12 mouse cellular contexts compared by ENCODE assay signal in genomic region chr5:105690502-105691454, GRCm38 (mm10). TPM values are rescaled to one million over a fixed set of nuclear protein-coding genes. Genes with fewer than 3 reads are reported as not detected.
A peak's percentile ranks its signal among the peaks of the same experiment; 100 is the strongest.
DNase-seq lines count a peak whose midpoint lies in the region; ATAC-seq and TF ChIP-seq lines count a peak whose summit lies in the region.
"Had no signal": no experiment of that assay in that cellular context is flagged by ENCODE, and none has a peak within 500 bp of the region (broad histone marks: within the 10 kb centered on the region; RNA-seq: fewer than 3 reads in every experiment).

No protein-coding gene starts in this region.

- TF ChIP-seq POLR2A in small intestine, adult 2 months (IDR thresholded peaks at IDR 0.05; ENCODE audit: low read depth, low read length) = no peak

- ATAC-seq in heart, embryonic 16.5 days (replicated peaks; ENCODE audit: extremely low read depth, insufficient read depth, low FRiP score) = no peak
- ATAC-seq in heart, embryonic 12.5 days (ENCODE audit: insufficient number of reproducible peaks, low FRiP score) = no peak
- ATAC-seq in liver, embryonic 11.5 days (replicated peaks; ENCODE audit: low FRiP score) = peak; percentile 60
- ATAC-seq in liver, postnatal 0 days = no peak
- no peak for ATAC-seq in megakaryocyte progenitor cell, adult 5-6 weeks (replicated peaks; ENCODE audit: poor library complexity)
- ATAC-seq: CD4-positive, CD25-positive, alpha-beta regulatory T cell, adult 4 months; forebrain, embryonic 15.5 days had no signal

- no peaks in the 10 kb centered on the region for H3K36me3 ChIP-seq in heart, embryonic 16.5 days (ENCODE audit: control insufficient read depth, insufficient read depth)
- no peaks in the 10 kb centered on the region for H3K36me3 ChIP-seq in heart, embryonic 12.5 days
- H3K36me3 ChIP-seq in liver, embryonic 11.5 days (ENCODE audit: control insufficient read depth, insufficient read depth, low read length) = no peaks in the 10 kb centered on the region
- no peaks in the 10 kb centered on the region for H3K36me3 ChIP-seq in liver, postnatal 0 days (replicated peaks; ENCODE audit: insufficient read depth, low read length)
- no peaks in the 10 kb centered on the region for H3K36me3 ChIP-seq in small intestine, adult 2 months (ENCODE audit: control insufficient read depth, insufficient read depth, low read length)
- H3K36me3 ChIP-seq: forebrain, embryonic 15.5 days; hindbrain, embryonic 10.5 days; limb, embryonic 10.5 days; midbrain, embryonic 10.5 days had no signal

- H3K4me3 ChIP-seq in heart, embryonic 16.5 days (ENCODE audit: low read length) = no peak overlapping the region
- no peak overlapping the region for H3K4me3 ChIP-seq in heart, embryonic 12.5 days
- H3K4me3 ChIP-seq in liver, embryonic 11.5 days (ENCODE audit: low read depth, low read length) = no peak overlapping the region
- no peak overlapping the region for H3K4me3 ChIP-seq in liver, postnatal 0 days (ENCODE audit: low read depth, low read length)
- no peak overlapping the region for H3K4me3 ChIP-seq in small intestine, adult 2 months (ENCODE audit: low read depth, low read length)
- H3K4me3 ChIP-seq: forebrain, embryonic 15.5 days; hindbrain, embryonic 10.5 days; limb, embryonic 10.5 days; midbrain, embryonic 10.5 days had no signal

- H3K9ac ChIP-seq in heart, embryonic 16.5 days (ENCODE audit: low read length) = no peak overlapping the region
- no peak overlapping the region for H3K9ac ChIP-seq in heart, embryonic 12.5 days
- no peak overlapping the region for H3K9ac ChIP-seq in liver, embryonic 11.5 days (ENCODE audit: low read depth, low read length)
- H3K9ac ChIP-seq in liver, postnatal 0 days (replicated peaks) = no peak overlapping the region
- H3K9ac ChIP-seq: forebrain, embryonic 15.5 days had no signal

- TF ChIP-seq CTCF in liver, postnatal 0 days (IDR thresholded peaks at IDR 0.05; ENCODE audit: low read depth) = no peak
- TF ChIP-seq CTCF in small intestine, adult 2 months (IDR thresholded peaks at IDR 0.05; ENCODE audit: extremely low read depth, insufficient read length, insufficient replicate concordance, low read depth, low read length) = no peak

- no peaks in the 10 kb centered on the region for H3K9me3 ChIP-seq in heart, embryonic 16.5 days (replicated peaks; ENCODE audit: control insufficient read depth, low read length)
- H3K9me3 ChIP-seq in heart, embryonic 12.5 days (replicated peaks) = no peaks in the 10 kb centered on the region
- H3K9me3 ChIP-seq in liver, embryonic 11.5 days (ENCODE audit: control insufficient read depth, low read length) = no peaks in the 10 kb centered on the region
- no peaks in the 10 kb centered on the region for H3K9me3 ChIP-seq in liver, postnatal 0 days (ENCODE audit: low read length)
- H3K9me3 ChIP-seq: forebrain, embryonic 15.5 days; hindbrain, embryonic 10.5 days; limb, embryonic 10.5 days; midbrain, embryonic 10.5 days had no signal

- no peak for TF ChIP-seq EP300 in liver, postnatal 0 days (IDR thresholded peaks at IDR 0.05; ENCODE audit: low read depth)

- no peaks in the 10 kb centered on the region for H3K27me3 ChIP-seq in heart, embryonic 16.5 days (ENCODE audit: control insufficient read depth, insufficient read depth, low read length)
- 0 out of 2 replicates have a peak, but pooled peaks cover 14% of the 10 kb centered on the region for H3K27me3 ChIP-seq in heart, embryonic 12.5 days (replicated peaks)
- H3K27me3 ChIP-seq in liver, embryonic 11.5 days (replicated peaks; ENCODE audit: control insufficient read depth, insufficient read depth, low read length) = no peaks in the 10 kb centered on the region
- H3K27me3 ChIP-seq in liver, postnatal 0 days (ENCODE audit: insufficient read depth, low read length) = no peaks in the 10 kb centered on the region
- no peaks in the 10 kb centered on the region for H3K27me3 ChIP-seq in small intestine, adult 2 months (ENCODE audit: control insufficient read depth, insufficient read depth, low read length)
- H3K27me3 ChIP-seq: forebrain, embryonic 15.5 days had no signal

- DNase-seq in liver, embryonic 11.5 days (ENCODE audit: low spot score) = no peak
- DNase-seq in liver, postnatal 0 days = no peak
- DNase-seq in lung, adult 18-20 months = peak; percentile 71 to 76

- H3K27ac ChIP-seq in heart, embryonic 16.5 days (ENCODE audit: low read length) = peak overlapping the region; percentile 5; the same call in 1 of the 2 replicates
- no peak overlapping the region for H3K27ac ChIP-seq in heart, embryonic 12.5 days (ENCODE audit: poor library complexity, severe bottlenecking)
- H3K27ac ChIP-seq in liver, embryonic 11.5 days (ENCODE audit: low read depth, low read length) = no peak overlapping the region
- no peak overlapping the region for H3K27ac ChIP-seq in liver, postnatal 0 days (ENCODE audit: low read depth)
- H3K27ac ChIP-seq in small intestine, adult 2 months (ENCODE audit: insufficient read depth, low read depth, low read length) = peak overlapping the region; percentile 5; the same call in 1 of the 2 replicates
- H3K27ac ChIP-seq: forebrain, embryonic 15.5 days; hindbrain, embryonic 10.5 days; limb, embryonic 10.5 days; midbrain, embryonic 10.5 days had no signal

- H3K4me1 ChIP-seq in heart, embryonic 16.5 days (ENCODE audit: control insufficient read depth, insufficient read depth, low read length) = no peaks in the 10 kb centered on the region
- H3K4me1 ChIP-seq in heart, embryonic 12.5 days (replicated peaks) = peaks cover 18% of the 10 kb centered on the region
- peaks cover 3% of the 10 kb centered on the region; the same call in 1 of the 2 replicates for H3K4me1 ChIP-seq in liver, embryonic 11.5 days (replicated peaks; ENCODE audit: control insufficient read depth, insufficient read depth, low read length)
- H3K4me1 ChIP-seq in liver, postnatal 0 days (ENCODE audit: insufficient read depth) = peaks cover 12% of the 10 kb centered on the region; the same call in 1 of the 2 replicates
- H3K4me1 ChIP-seq in small intestine, adult 2 months (ENCODE audit: control insufficient read depth, insufficient read depth, insufficient read length, low read length) = peaks cover 18% of the 10 kb centered on the region
- H3K4me1 ChIP-seq: forebrain, embryonic 15.5 days had no signal

- WGBS in heart, embryonic 16.5 days = 58% methylated on average over 10 of the region's 10 CpGs
- 63% methylated on average over 10 of the region's 10 CpGs for WGBS in heart, embryonic 12.5 days
- WGBS in liver, embryonic 11.5 days = 64% methylated on average over 10 of the region's 10 CpGs
- 65% methylated on average over 10 of the region's 10 CpGs for WGBS in liver, postnatal 0 days (ENCODE audit: insufficient replicate concordance)
- WGBS in small intestine, adult 2 months = 34% methylated on average over 10 of the region's 10 CpGs

- no peak overlapping the region for H3K4me2 ChIP-seq in heart, embryonic 16.5 days (ENCODE audit: low read depth, low read length)
- H3K4me2 ChIP-seq in heart, embryonic 12.5 days = no peak overlapping the region
- no peak overlapping the region for H3K4me2 ChIP-seq in liver, embryonic 11.5 days
- H3K4me2 ChIP-seq in liver, postnatal 0 days (ENCODE audit: low read depth, low read length) = no peak overlapping the region
- H3K4me2 ChIP-seq: forebrain, embryonic 15.5 days had no signal

RNA-seq across cellular contexts. Expression of gene Lrrc8d, which starts 9.0 kb away (rescaled TPM):
- 8.3 and 9.6 TPM in 2 replicates for polyA plus RNA-seq in heart, embryonic 16.5 days (2015; fragmentation: Nextera tagmentation; extraction: Ambion mirVana)
- 10.5 and 10.7 TPM in 2 replicates for polyA plus RNA-seq in heart, embryonic 12.5 days (2016; fragmentation: Nextera tagmentation; extraction: Ambion mirVana)
- 18.0 and 21.4 TPM in 2 replicates for polyA plus RNA-seq in liver, embryonic 11.5 days (2014; fragmentation: Nextera tagmentation; extraction: Ambion mirVana)
- 11.6 TPM in 2 replicates for polyA plus RNA-seq in liver, postnatal 0 days (2015; fragmentation: Nextera tagmentation; extraction: Ambion mirVana)
- polyA plus RNA-seq in small intestine, adult 2 months (2012; rRNA removed) = 10.4 and 16.6 TPM in 2 replicates
- 40.7 and 44.9 TPM in 2 replicates for total RNA-seq in megakaryocyte progenitor cell, adult 5-6 weeks (2015)
- 14.2 and 15.6 TPM in 2 replicates for total RNA-seq in megakaryocyte progenitor cell, adult 5-6 weeks (2017)

Comparison
In these comparisons a context has a peak if more than half of its experiments do, and no peak if none do; other contexts are left out.
1. H3K27ac ChIP-seq: peak in heart, embryonic 16.5 days (single experiment) and small intestine, adult 2 months (single experiment); none in heart, embryonic 12.5 days (single experiment), liver, embryonic 11.5 days (single experiment) and liver, postnatal 0 days (single experiment).
2. DNase-seq: peak in lung, adult 18-20 months (2 of 2); none in liver, embryonic 11.5 days (single experiment) and liver, postnatal 0 days (single experiment).